ENCODE assay signal across 9 mouse cellular contexts in genomic region chr14:75235955-75236635, GRCm38 (mm10). TPM values are rescaled to one million over a fixed set of nuclear protein-coding genes. Genes with fewer than 3 reads are reported as not detected.
DNase-seq lines count a peak whose midpoint lies in the region; ATAC-seq lines count a peak whose summit lies in the region.
"Had no signal": no experiment of that assay in that cellular context is flagged by ENCODE, and none has a peak within 500 bp of the region (broad histone marks: within the 10 kb centered on the region; RNA-seq: fewer than 3 reads in every experiment).

No protein-coding gene starts in this region.

- no peak overlapping the region for H3K4me2 ChIP-seq in kidney, embryonic 14.5 days (replicated peaks; ENCODE audit: low read depth, low read length)
- peak overlapping the region; percentile 43 for H3K4me2 ChIP-seq in hindbrain, embryonic 16.5 days (ENCODE audit: low read length)
- H3K4me2 ChIP-seq in liver, embryonic 11.5 days: no peak overlapping the region

- ATAC-seq in kidney, embryonic 14.5 days (ENCODE audit: low FRiP score, low TSS enrichment): no peak
- ATAC-seq in hindbrain, embryonic 16.5 days: peak; percentile 92
- ATAC-seq in liver, embryonic 11.5 days (replicated peaks; ENCODE audit: low FRiP score): no peak

- no peaks in the 10 kb centered on the region for H3K4me1 ChIP-seq in kidney, embryonic 14.5 days (ENCODE audit: control insufficient read depth, insufficient read depth, low read length)
- peaks cover 11% of the 10 kb centered on the region for H3K4me1 ChIP-seq in hindbrain, embryonic 16.5 days (ENCODE audit: control insufficient read depth, insufficient read depth, low read depth, low read length)
- no peaks in the 10 kb centered on the region; the same call in 1 of the 2 replicates for H3K4me1 ChIP-seq in liver, embryonic 11.5 days (replicated peaks; ENCODE audit: control insufficient read depth, insufficient read depth, low read length)

- no peaks in the 10 kb centered on the region for H3K27me3 ChIP-seq in kidney, embryonic 14.5 days (ENCODE audit: control insufficient read depth, insufficient read depth, low read length)
- no peaks in the 10 kb centered on the region for H3K27me3 ChIP-seq in hindbrain, embryonic 16.5 days (replicated peaks; ENCODE audit: control insufficient read depth, insufficient read depth, low read length)
- no peaks in the 10 kb centered on the region for H3K27me3 ChIP-seq in liver, embryonic 11.5 days (replicated peaks; ENCODE audit: control insufficient read depth, insufficient read depth, low read length)

- H3K9me3 ChIP-seq in kidney, embryonic 14.5 days (ENCODE audit: control insufficient read depth, low read length): no peaks in the 10 kb centered on the region
- no peaks in the 10 kb centered on the region for H3K9me3 ChIP-seq in hindbrain, embryonic 16.5 days (ENCODE audit: control insufficient read depth, low read length)
- no peaks in the 10 kb centered on the region for H3K9me3 ChIP-seq in liver, embryonic 11.5 days (ENCODE audit: control insufficient read depth, low read length)

- no peaks in the 10 kb centered on the region for H3K36me3 ChIP-seq in kidney, embryonic 14.5 days (ENCODE audit: control insufficient read depth, insufficient read depth, low read length)
- H3K36me3 ChIP-seq in hindbrain, embryonic 16.5 days (ENCODE audit: control insufficient read depth, insufficient read depth, low read length): no peaks in the 10 kb centered on the region
- H3K36me3 ChIP-seq in liver, embryonic 11.5 days (ENCODE audit: control insufficient read depth, insufficient read depth, low read length): no peaks in the 10 kb centered on the region

- intact Hi-C loops in left cerebral cortex, postnatal 36 days (cut with DNase I): loop anchor here (5.0 kb wide), 1 partner anchor 46 kb away; the partner anchor contains the start of gene Zc3h13

- H3K4me3 ChIP-seq in kidney, embryonic 14.5 days (ENCODE audit: low read length): no peak overlapping the region
- no peak overlapping the region for H3K4me3 ChIP-seq in hindbrain, embryonic 16.5 days (ENCODE audit: low read length)
- no peak overlapping the region for H3K4me3 ChIP-seq in liver, embryonic 11.5 days (ENCODE audit: low read depth, low read length)

- DNase-seq in kidney, adult 18-20 months: peak; percentile 6
- DNase-seq in left cerebral cortex, postnatal 36 days (ENCODE audit: low spot score in 2 of 2): peak; percentile 22 to 33
- peak; percentile 20 to 38 for DNase-seq in right cerebral cortex, postnatal 36 days (ENCODE audit: low spot score in 2 of 2)
- no peak for DNase-seq in liver, embryonic 11.5 days (ENCODE audit: low spot score)
- no peak for DNase-seq in spleen, postnatal 14 days (ENCODE audit: low spot score in 2 of 2)
- DNase-seq in cerebellum, adult 18-20 months: no peak

- WGBS in kidney, embryonic 14.5 days: 47% methylated on average over 9 of the region's 9 CpGs
- 19% methylated on average over 9 of the region's 9 CpGs for WGBS in hindbrain, embryonic 16.5 days
- 69% methylated on average over 9 of the region's 9 CpGs for WGBS in liver, embryonic 11.5 days

- H3K27ac ChIP-seq in kidney, embryonic 14.5 days (ENCODE audit: low read depth, low read length): no peak overlapping the region
- peak overlapping the region; percentile 20; the same call in 1 of the 2 replicates for H3K27ac ChIP-seq in hindbrain, embryonic 16.5 days (ENCODE audit: low read depth, low read length)
- no peak overlapping the region for H3K27ac ChIP-seq in liver, embryonic 11.5 days (ENCODE audit: low read depth, low read length)

- H3K9ac ChIP-seq in kidney, embryonic 14.5 days (ENCODE audit: low read depth, low read length): no peak overlapping the region
- H3K9ac ChIP-seq in hindbrain, embryonic 16.5 days (ENCODE audit: low read depth, low read length): no peak overlapping the region
- H3K9ac ChIP-seq in liver, embryonic 11.5 days (ENCODE audit: low read depth, low read length): no peak overlapping the region

RNA-seq across cellular contexts. Expression of gene Cpb2, which starts 6.0 kb away (rescaled TPM):
- 13.2 and 14.6 TPM in 2 replicates for polyA plus RNA-seq in kidney, embryonic 14.5 days (2014; fragmentation: Nextera tagmentation; extraction: Ambion mirVana)
- 0.14 TPM in 1 of 2 replicates, not detected in the other for polyA plus RNA-seq in hindbrain, embryonic 16.5 days (2015; fragmentation: Nextera tagmentation; extraction: Ambion mirVana)
- total RNA-seq in left cerebral cortex, postnatal 36 days (2021): not detected
- 44.2 and 44.5 TPM in 2 replicates for polyA plus RNA-seq in liver, embryonic 11.5 days (2014; fragmentation: Nextera tagmentation; extraction: Ambion mirVana)
- polyA plus RNA-seq: heart, embryonic 14.5 days had no signal

RNA-seq across cellular contexts. Expression of gene Zc3h13, which starts 48.1 kb away (rescaled TPM):
- 32.4 and 40.2 TPM in 2 replicates for polyA plus RNA-seq in kidney, embryonic 14.5 days (2014; fragmentation: Nextera tagmentation; extraction: Ambion mirVana)
- polyA plus RNA-seq in hindbrain, embryonic 16.5 days (2015; fragmentation: Nextera tagmentation; extraction: Ambion mirVana): 38.5 and 41.5 TPM in 2 replicates
- 10 to 100 TPM; 51.1 to 54.6 TPM for total RNA-seq in left cerebral cortex, postnatal 36 days (2021)
- 18.6 and 20.8 TPM in 2 replicates for polyA plus RNA-seq in liver, embryonic 11.5 days (2014; fragmentation: Nextera tagmentation; extraction: Ambion mirVana)

Comparison
In these comparisons a context has a peak if more than half of its experiments do, and no peak if none do; other contexts are left out.
1. DNase-seq: peak in kidney, adult 18-20 months (single experiment), left cerebral cortex, postnatal 36 days (2 of 2) and right cerebral cortex, postnatal 36 days (2 of 2); none in liver, embryonic 11.5 days (single experiment), spleen, postnatal 14 days (0 of 2) and cerebellum, adult 18-20 months (0 of 2).
2. RNA of gene Cpb2, which starts 6.0 kb away (polyA plus RNA-seq): 44.2 to 44.5 TPM in liver, embryonic 11.5 days and 13.2 to 14.6 TPM in kidney, embryonic 14.5 days; 0.14 TPM in hindbrain, embryonic 16.5 days; every median in the first group is over 10 times any median in the second.